Mouse (Mus musculus) midbrain, embryonic 13.5 days (tissue): ENCODE results near the gene Cpne4. TPM values are rescaled to one million over a fixed set of nuclear protein-coding genes. Genes with fewer than 3 reads are reported as not detected.
A peak's percentile ranks its signal among the peaks of the same experiment; 100 is the strongest.

Experiments used
- ATAC-seq: fragments of 200-750 bp; cut with Nextera tagmentation; 2 replicates; pipeline ENCODE4 v1.8.0; 2017; ENCODE audit warnings: mild to moderate bottlenecking, moderate TSS enrichment, moderate library complexity
- H3K27ac ChIP-seq: fragments of 300-500 bp; sonication (generic); 2 replicates; pipeline ENCODE4 v1.5.1; 2015; ENCODE audit warnings: inconsistent platforms, mild to moderate bottlenecking, moderate library complexity
- H3K27me3 ChIP-seq: fragments of 300-500 bp; sonication (generic); 2 replicates; pipeline ENCODE4 v1.6.1; 2015; ENCODE audit warnings: mild to moderate bottlenecking, inconsistent platforms
- H3K36me3 ChIP-seq: fragments of 300-500 bp; sonication (generic); 2 replicates; pipeline ENCODE4 v1.6.1; 2015; ENCODE audit warnings: mild to moderate bottlenecking, inconsistent platforms
- H3K4me1 ChIP-seq: fragments of 300-500 bp; sonication (generic); replicated peaks from 2 replicates; pipeline ENCODE4 v1.6.1; 2015; ENCODE audit warnings: inconsistent platforms
- H3K4me2 ChIP-seq: fragments of 300-500 bp; sonication (generic); replicated peaks from 2 replicates; pipeline ENCODE4 v1.6.1; 2015; ENCODE audit warnings: moderate library complexity, mild to moderate bottlenecking, inconsistent platforms
- H3K4me3 ChIP-seq: fragments of 300-500 bp; sonication (generic); replicated peaks from 2 replicates; pipeline ENCODE4 v1.5.1; 2015; ENCODE audit warnings: mild to moderate bottlenecking, inconsistent platforms
- H3K9ac ChIP-seq: fragments of 300-500 bp; sonication (generic); replicated peaks from 2 replicates; pipeline ENCODE4 v1.6.1; 2015; ENCODE audit warnings: mild to moderate bottlenecking, inconsistent platforms
- H3K9me3 ChIP-seq: fragments of 300-500 bp; sonication (generic); 2 replicates; pipeline ENCODE4 v1.6.1; 2016; ENCODE audit warnings: mild to moderate bottlenecking, inconsistent platforms
- WGBS: fragments of 180-500 bp; shearing (Covaris S2); methylation state at CpG from one replicate; pipeline ENCODE4 v1.1.7; 2015; 5-methylcytosine and 5-hydroxymethylcytosine counted together
- polyA plus RNA-seq: library from polyadenylated mRNA; unstranded; fragments of >200 nt; fragmentation: Nextera tagmentation; extraction: Ambion mirVana; gene quantifications from 2 replicates; pipeline ENCODE4 v1.2.1, GENCODE M21; 2015

Gene Cpne4
- polyA plus RNA-seq, 1 experiment from 2014 or later, result 11.2 TPM

GRCm38 (mm10) chr9:104981934-104982548, 435.0 kb downstream of the Cpne4 start:
- no peak overlapping the region for H3K4me2 ChIP-seq
- no peaks in the 10 kb centered on the region for H3K27me3 ChIP-seq
- no peak overlapping the region for H3K4me3 ChIP-seq
- no peak overlapping the region for H3K27ac ChIP-seq
- WGBS, result 84% methylated on average over 2 of the region's 2 CpGs
- H3K4me1 ChIP-seq, result no peaks in the 10 kb centered on the region
- ATAC-seq, result no peak
- no peaks in the 10 kb centered on the region for H3K9me3 ChIP-seq
- no peaks in the 10 kb centered on the region for H3K36me3 ChIP-seq
- no peak overlapping the region for H3K9ac ChIP-seq

GRCm38 (mm10) chr9:104998225-104998624, 451.1 kb downstream of the Cpne4 start:
- 70% methylated on average over 1 of the region's 1 CpGs for WGBS
- no peaks in the 10 kb centered on the region for H3K27me3 ChIP-seq
- no peaks in the 10 kb centered on the region for H3K36me3 ChIP-seq
- H3K9ac ChIP-seq, result no peak overlapping the region
- H3K4me3 ChIP-seq, result no peak overlapping the region
- H3K4me2 ChIP-seq, result no peak overlapping the region
- H3K9me3 ChIP-seq, result no peaks in the 10 kb centered on the region
- no peaks in the 10 kb centered on the region for H3K4me1 ChIP-seq
- H3K27ac ChIP-seq, result no peak overlapping the region
- no peak for ATAC-seq

GRCm38 (mm10) chr9:105010721-105011120, 463.6 kb downstream of the Cpne4 start:
- no peaks in the 10 kb centered on the region for H3K36me3 ChIP-seq
- H3K9ac ChIP-seq, result no peak overlapping the region
- no peaks in the 10 kb centered on the region for H3K27me3 ChIP-seq
- H3K9me3 ChIP-seq, result no peaks in the 10 kb centered on the region
- H3K4me3 ChIP-seq, result no peak overlapping the region
- no peak overlapping the region for H3K4me2 ChIP-seq
- WGBS, result 28% methylated on average over 2 of the region's 2 CpGs
- H3K4me1 ChIP-seq, result no peaks in the 10 kb centered on the region
- no peak overlapping the region for H3K27ac ChIP-seq
- no peak for ATAC-seq

- ATAC-seq, result no peak
- no peaks in the 10 kb centered on the region for H3K27me3 ChIP-seq
- H3K9ac ChIP-seq, result no peak overlapping the region
- no peaks in the 10 kb centered on the region for H3K36me3 ChIP-seq
- H3K9me3 ChIP-seq, result no peaks in the 10 kb centered on the region
- H3K4me3 ChIP-seq, result no peak overlapping the region
- no peak overlapping the region for H3K4me2 ChIP-seq
- H3K4me1 ChIP-seq, result no peaks in the 10 kb centered on the region
- H3K27ac ChIP-seq, result no peak overlapping the region
- 92% methylated on average over 7 of the region's 7 CpGs for WGBS
Measured at GRCm38 (mm10) chr9:105018186-105018585, 471.1 kb downstream of the Cpne4 start.

GRCm38 (mm10) chr9:105028311-105028710, 481.2 kb downstream of the Cpne4 start:
- no peak overlapping the region for H3K9ac ChIP-seq
- no peak overlapping the region for H3K4me3 ChIP-seq
- ATAC-seq, result no peak
- H3K9me3 ChIP-seq, result no peaks in the 10 kb centered on the region
- H3K4me2 ChIP-seq, result no peak overlapping the region
- no peaks in the 10 kb centered on the region for H3K27me3 ChIP-seq
- no peak overlapping the region for H3K27ac ChIP-seq
- H3K36me3 ChIP-seq, result no peaks in the 10 kb centered on the region
- WGBS, result 77% methylated on average over 3 of the region's 3 CpGs
- H3K4me1 ChIP-seq, result no peaks in the 10 kb centered on the region

GRCm38 (mm10) chr9:105032572-105032971, 485.5 kb downstream of the Cpne4 start:
- Histone ChIP-seq H3K27ac (no peak overlapping the region), H3K36me3 (no peaks in the 10 kb centered on the region), H3K9ac (no peak overlapping the region), H3K4me1 (no peaks in the 10 kb centered on the region), H3K4me3 (no peak overlapping the region), H3K27me3 (no peaks in the 10 kb centered on the region), H3K9me3 (no peaks in the 10 kb centered on the region), H3K4me2 (no peak overlapping the region)
- ATAC-seq, result no peak
- WGBS, result 82% methylated on average over 9 of the region's 9 CpGs

GRCm38 (mm10) chr9:105033641-105034040, 486.6 kb downstream of the Cpne4 start:
- no peak overlapping the region for H3K4me3 ChIP-seq
- H3K36me3 ChIP-seq, result no peaks in the 10 kb centered on the region
- no peaks in the 10 kb centered on the region for H3K27me3 ChIP-seq
- no peak overlapping the region for H3K4me2 ChIP-seq
- no peak overlapping the region for H3K9ac ChIP-seq
- WGBS, result 91% methylated on average over 7 of the region's 7 CpGs
- H3K27ac ChIP-seq, result no peak overlapping the region
- H3K9me3 ChIP-seq, result no peaks in the 10 kb centered on the region
- no peak for ATAC-seq
- H3K4me1 ChIP-seq, result no peaks in the 10 kb centered on the region

GRCm38 (mm10) chr9:105037847-105038246, 490.8 kb downstream of the Cpne4 start:
- Histone ChIP-seq H3K4me3 (no peak overlapping the region), H3K27ac (no peak overlapping the region), H3K27me3 (no peaks in the 10 kb centered on the region), H3K4me1 (no peaks in the 10 kb centered on the region), H3K36me3 (no peaks in the 10 kb centered on the region), H3K9me3 (no peaks in the 10 kb centered on the region), H3K9ac (no peak overlapping the region), H3K4me2 (no peak overlapping the region)
- no peak for ATAC-seq
- WGBS, result 72% methylated on average over 3 of the region's 3 CpGs

- no peaks in the 10 kb centered on the region for H3K36me3 ChIP-seq
- no peaks in the 10 kb centered on the region for H3K27me3 ChIP-seq
- no peak overlapping the region for H3K4me3 ChIP-seq
- peak overlapping the region; percentile 52 for H3K27ac ChIP-seq
- peaks cover 24% of the 10 kb centered on the region for H3K4me1 ChIP-seq
- 64% methylated on average over 7 of the region's 7 CpGs for WGBS
- no peak overlapping the region for H3K9ac ChIP-seq
- H3K9me3 ChIP-seq, result no peaks in the 10 kb centered on the region
- no peak overlapping the region for H3K4me2 ChIP-seq
- no peak for ATAC-seq
Measured at GRCm38 (mm10) chr9:105046014-105046413, 498.9 kb downstream of the Cpne4 start.

GRCm38 (mm10) chr9:105048351-105048750, 501.3 kb downstream of the Cpne4 start:
- ATAC-seq, result peak; percentile 77

GRCm38 (mm10) chr9:105049636-105050035, 502.6 kb downstream of the Cpne4 start:
- Histone ChIP-seq H3K9ac (no peak overlapping the region), H3K4me3 (no peak overlapping the region), H3K4me2 (no peak overlapping the region), H3K27me3 (no peaks in the 10 kb centered on the region), H3K9me3 (no peaks in the 10 kb centered on the region), H3K27ac (no peak overlapping the region), H3K36me3 (peaks cover under 1% of the 10 kb centered on the region; the same call in 1 of the 2 replicates), H3K4me1 (peaks cover 35% of the 10 kb centered on the region)
- ATAC-seq, result no peak
- WGBS, result 70% methylated on average over 2 of the region's 2 CpGs

More at GRCm38 (mm10) chr9:105048351-105048750, 501.3 kb downstream of the Cpne4 start:
- 33% methylated on average over 10 of the region's 10 CpGs for WGBS
- H3K4me1 ChIP-seq, result peaks cover 24% of the 10 kb centered on the region
- H3K27ac ChIP-seq, result peak overlapping the region; percentile 68
- no peaks in the 10 kb centered on the region for H3K9me3 ChIP-seq
- no peak overlapping the region; the same call in 1 of the 2 replicates for H3K9ac ChIP-seq
- H3K4me2 ChIP-seq, result no peak overlapping the region
- H3K4me3 ChIP-seq, result no peak overlapping the region
- no peaks in the 10 kb centered on the region for H3K27me3 ChIP-seq
- H3K36me3 ChIP-seq, result no peaks in the 10 kb centered on the region

GRCm38 (mm10) chr9:105050257-105050656, 503.2 kb downstream of the Cpne4 start:
- WGBS, result 74% methylated on average over 2 of the region's 2 CpGs
- Histone ChIP-seq H3K36me3 (peaks cover 5% of the 10 kb centered on the region; the same call in 1 of the 2 replicates), H3K4me2 (no peak overlapping the region), H3K9me3 (no peaks in the 10 kb centered on the region), H3K4me3 (no peak overlapping the region), H3K27me3 (no peaks in the 10 kb centered on the region), H3K4me1 (peaks cover 39% of the 10 kb centered on the region), H3K9ac (no peak overlapping the region), H3K27ac (no peak overlapping the region)
- ATAC-seq, result no peak

GRCm38 (mm10) chr9:105053147-105053557, 506.1 kb downstream of the Cpne4 start, which contains the start of gene Mrpl3:
Gene Mrpl3, plus strand, starts transcription at chr9:105053239.
- no peaks in the 10 kb centered on the region for H3K27me3 ChIP-seq
- H3K9ac ChIP-seq, result peak within 1 kb of the TSS; percentile 97
- H3K4me3 ChIP-seq, result peak within 1 kb of the TSS; percentile 98
- peaks cover 24% of the 10 kb centered on the region for H3K4me1 ChIP-seq
- WGBS, result under 1% methylated on average over 31 of the region's 31 CpGs
- peak within 1 kb of the TSS; percentile 81 for H3K4me2 ChIP-seq
- peaks cover 32% of the 10 kb centered on the region for H3K36me3 ChIP-seq
- ATAC-seq, result peak; percentile 87
- H3K27ac ChIP-seq, result peak within 1 kb of the TSS; percentile 58; the same call in 1 of the 2 replicates
- no peaks in the 10 kb centered on the region for H3K9me3 ChIP-seq
